Mouse (Mus musculus) neural tube, embryonic 11.5 days (tissue): ENCODE results near the gene Zfp472. TPM values are rescaled to one million over a fixed set of nuclear protein-coding genes. Genes with fewer than 3 reads are reported as not detected.
"Not testable (repeated sequence)": the region's sequence is repeated elsewhere in the genome, so short reads cannot be mapped to it uniquely, and the experiment has no call there.

Source experiments
- ATAC-seq: fragments of 200-750 bp; cut with Nextera tagmentation; 2 replicates; pipeline ENCODE4 v1.8.0; 2017; ENCODE audit warnings: moderate number of reproducible peaks, mild to moderate bottlenecking, moderate TSS enrichment, moderate library complexity; ENCODE audit not compliant: insufficient read depth, low FRiP score, low TSS enrichment
- DNase-seq: peaks from one replicate; pipeline ENCODE4 v3.0.0-alpha.2; 2015; ENCODE audit warnings: low spot score
- H3K27ac ChIP-seq: fragments of 300-500 bp; sonication (generic); 2 replicates; pipeline ENCODE4 v1.5.1; 2014; ENCODE audit warnings: low read depth, mild to moderate bottlenecking, low read length
- H3K27me3 ChIP-seq: fragments of 300-500 bp; sonication (generic); 2 replicates; pipeline ENCODE4 v1.6.1; 2014; ENCODE audit warnings: mild to moderate bottlenecking, low read length, mixed read lengths; ENCODE audit not compliant: control insufficient read depth, insufficient read depth
- H3K36me3 ChIP-seq: fragments of 300-500 bp; sonication (generic); 2 replicates; pipeline ENCODE4 v1.6.1; 2014; ENCODE audit warnings: mild to moderate bottlenecking, low read length, moderate library complexity, mixed read lengths; ENCODE audit not compliant: control insufficient read depth, insufficient read depth
- H3K4me1 ChIP-seq: fragments of 300-500 bp; sonication (generic); 2 replicates; pipeline ENCODE4 v1.6.1; 2014; ENCODE audit warnings: low read length, mixed read lengths; ENCODE audit not compliant: control insufficient read depth, insufficient read depth
- H3K4me2 ChIP-seq: fragments of 300-500 bp; sonication (generic); 2 replicates; pipeline ENCODE4 v1.6.1; 2014; ENCODE audit warnings: low read depth, mild to moderate bottlenecking, moderate library complexity
- H3K4me3 ChIP-seq: fragments of 300-500 bp; sonication (generic); 2 replicates; pipeline ENCODE4 v1.5.1; 2014; ENCODE audit warnings: low read depth, low read length
- H3K9ac ChIP-seq: fragments of 300-500 bp; sonication (generic); 2 replicates; pipeline ENCODE4 v1.6.1; 2014; ENCODE audit warnings: mild to moderate bottlenecking, low read length
- H3K9me3 ChIP-seq: fragments of 300-500 bp; sonication (generic); 2 replicates; pipeline ENCODE4 v1.6.1; 2016; ENCODE audit warnings: low read length; ENCODE audit not compliant: control insufficient read depth
- WGBS: fragments of 180-500 bp; shearing (Covaris S2); extraction: QIAGEN DNeasy Blood & Tissue Kit; methylation state at CpG from one replicate; pipeline ENCODE4 v1.1.7; 2014; 5-methylcytosine and 5-hydroxymethylcytosine counted together
- polyA plus RNA-seq: library from polyadenylated mRNA; unstranded; fragments of >200 nt; fragmentation: Nextera tagmentation; extraction: Ambion mirVana; gene quantifications from 2 replicates; pipeline ENCODE4 v1.2.1, GENCODE M21; 2014

The Zfp472 gene
- polyA plus RNA-seq, 1 experiment from 2014 or later: 13.7 TPM

GRCm38 (mm10) chr17:32991965-32992698, 26.5 kb downstream of the Zfp472 start:
- DNase-seq: no peak
- Histone ChIP-seq H3K9me3 (no peaks in the 10 kb centered on the region), H3K4me1 (peaks cover 2% of the 10 kb centered on the region; the same call in 1 of the 2 replicates), H3K36me3 (no peaks in the 10 kb centered on the region), H3K4me3 (peak overlapping the region; percentile 80; the same call in 1 of the 2 replicates), H3K27me3 (no peaks in the 10 kb centered on the region), H3K9ac (peak overlapping the region; percentile 79; the same call in 1 of the 2 replicates), H3K27ac (no peak overlapping the region), H3K4me2 (peak overlapping the region; percentile 69)
- WGBS: 76% methylated on average over 12 of the region's 12 CpGs
- no peak for ATAC-seq

GRCm38 (mm10) chr17:32992699-32993474, 27.3 kb downstream of the Zfp472 start, which contains the start of gene Zfp952:
Zfp952 (plus strand) TSS chr17:32993129.
- Histone ChIP-seq H3K4me1 (peaks cover 2% of the 10 kb centered on the region; the same call in 1 of the 2 replicates), H3K36me3 (no peaks in the 10 kb centered on the region), H3K27me3 (no peaks in the 10 kb centered on the region), H3K9me3 (no peaks in the 10 kb centered on the region), H3K9ac (peak within 1 kb of the TSS; percentile 79), H3K27ac (peak within 1 kb of the TSS; percentile 60; the same call in 1 of the 2 replicates), H3K4me3 (peak within 1 kb of the TSS; percentile 80), H3K4me2 (peak within 1 kb of the TSS; percentile 69)
- 2% methylated on average over 21 of the region's 21 CpGs for WGBS
- DNase-seq (peak; percentile 86), ATAC-seq (peak; percentile 89)

GRCm38 (mm10) chr17:32998492-32998891, 32.9 kb downstream of the Zfp472 start:
- peaks cover 14% of the 10 kb centered on the region for H3K36me3 ChIP-seq
- ATAC-seq: no peak

GRCm38 (mm10) chr17:33008337-33008736, 42.7 kb downstream of the Zfp472 start:
- Histone ChIP-seq H3K27ac (no peak overlapping the region), H3K36me3 (peaks cover 13% of the 10 kb centered on the region), H3K27me3 (no peaks in the 10 kb centered on the region), H3K9me3 (no peaks in the 10 kb centered on the region), H3K4me3 (no peak overlapping the region), H3K4me1 (no peaks in the 10 kb centered on the region), H3K9ac (no peak overlapping the region), H3K4me2 (no peak overlapping the region)
- 58% methylated on average over 9 of the region's 9 CpGs for WGBS
- no peak for ATAC-seq
- no peak for DNase-seq

More at GRCm38 (mm10) chr17:32998492-32998891, 32.9 kb downstream of the Zfp472 start:
- Histone ChIP-seq H3K4me3 (no peak overlapping the region), H3K9me3 (no peaks in the 10 kb centered on the region), H3K27ac (no peak overlapping the region), H3K4me1 (peaks cover 2% of the 10 kb centered on the region; the same call in 1 of the 2 replicates), H3K4me2 (no peak overlapping the region), H3K9ac (no peak overlapping the region), H3K27me3 (no peaks in the 10 kb centered on the region)
- 87% methylated on average over 2 of the region's 2 CpGs for WGBS
- DNase-seq: no peak

DNA sequence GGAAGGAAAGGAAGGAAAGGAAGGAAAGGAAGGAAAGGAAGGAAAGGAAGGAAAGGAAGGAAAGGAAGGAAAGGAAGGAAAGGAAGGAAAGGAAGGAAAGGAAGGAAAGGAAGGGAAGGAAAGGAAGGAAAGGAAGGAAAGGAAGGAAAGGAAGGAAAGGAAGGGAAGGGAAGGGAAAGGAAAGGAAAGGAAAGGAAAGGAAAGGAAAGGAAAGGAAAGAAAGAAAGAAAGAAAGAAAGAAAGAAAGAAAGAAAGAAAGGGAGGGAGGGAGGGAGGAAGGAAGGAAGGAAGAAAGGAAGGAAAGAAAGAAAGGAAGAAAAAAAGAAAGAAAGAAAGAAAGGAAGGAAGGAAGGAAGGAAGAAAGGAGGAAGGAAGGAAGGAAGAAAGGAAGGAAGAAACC, 54.8 kb downstream of the Zfp472 start:
- H3K27me3 ChIP-seq, H3K4me1 ChIP-seq, H3K27ac ChIP-seq, H3K9ac ChIP-seq, DNase-seq, H3K4me3 ChIP-seq, H3K4me2 ChIP-seq, ATAC-seq: not testable (repeated sequence)
- Histone ChIP-seq H3K36me3 (peaks cover 46% of the 10 kb centered on the region), H3K9me3 (peaks cover 42% of the 10 kb centered on the region)

Other genes with a start within 250 kb of the Zfp472 start
- 36.9 and 41.3 TPM in 2 replicates for gene Zfp871, start 177.5 kb upstream of the Zfp472 start, polyA plus RNA-seq
- 31.1 and 33.3 TPM in 2 replicates for gene Zfp811, start 155.9 kb upstream of the Zfp472 start, polyA plus RNA-seq
- gene Zfp799, start 135.6 kb upstream of the Zfp472 start, polyA plus RNA-seq: 17.6 and 21.1 TPM in 2 replicates
- 9.0 and 9.8 TPM in 2 replicates for gene Zfp870, start 74.2 kb upstream of the Zfp472 start, polyA plus RNA-seq
- not detected in 2 replicates for gene Cyp4f14, start 48.5 kb upstream of the Zfp472 start, polyA plus RNA-seq
- 2.6 and 3.0 TPM in 2 replicates for gene Cyp4f13, start 18.4 kb upstream of the Zfp472 start, polyA plus RNA-seq
- 16.8 and 18.6 TPM in 2 replicates for gene Zfp952, start 27.3 kb downstream of the Zfp472 start, polyA plus RNA-seq
- gene Zfp763, start 67.6 kb downstream of the Zfp472 start, polyA plus RNA-seq: 22.9 and 25.9 TPM in 2 replicates
- gene 4921501E09Rik, start 102.2 kb downstream of the Zfp472 start, polyA plus RNA-seq: not detected in 2 replicates
- 10.7 and 11.9 TPM in 2 replicates for gene Zfp563, start 123.5 kb downstream of the Zfp472 start, polyA plus RNA-seq
- gene Morc2b, start 173.9 kb downstream of the Zfp472 start, polyA plus RNA-seq: 0.12 and 0.18 TPM in 2 replicates
- 0.05 TPM in 1 of 2 replicates, not detected in the other for gene Olfr55, start 202.6 kb downstream of the Zfp472 start, polyA plus RNA-seq
- gene Olfr239, start 225.5 kb downstream of the Zfp472 start, polyA plus RNA-seq: not detected in 2 replicates